Mouse (Mus musculus) ES-E14 (cell line): Measurements from ENCODE around the gene Slc2a13. TPM values are rescaled to one million over a fixed set of nuclear protein-coding genes. Genes with fewer than 3 reads are reported as not detected.

ENCODE experiments used
- DNase-seq: peaks from one replicate; pipeline ENCODE4 v3.0.0-alpha.2; 2013; ENCODE audit warnings: low read depth, low spot score
- H3K27ac ChIP-seq: 2 replicates; pipeline ENCODE4 v1.5.1; 2012; ENCODE audit warnings: low read depth, mild to moderate bottlenecking, low read length, moderate library complexity, mixed read lengths; ENCODE audit not compliant: poor library complexity, insufficient read depth, severe bottlenecking
- H3K36me3 ChIP-seq: 2 replicates; pipeline ENCODE4 v1.6.1; 2012; ENCODE audit warnings: mild to moderate bottlenecking, low read length, moderate library complexity, mixed read lengths; ENCODE audit not compliant: control insufficient read depth, poor library complexity, insufficient read depth, severe bottlenecking
- H3K4me1 ChIP-seq, 2 experiments: fragments of 150-350 bp in 1 of 2; sonication (generic) in 1 of 2; 2 replicates each; pipeline ENCODE4 v1.6.1; 2012; ENCODE audit warnings: low read length in 2 of 2, mild to moderate bottlenecking in 1 of 2, mixed read lengths in 1 of 2; ENCODE audit not compliant: control insufficient read depth in 2 of 2, insufficient read depth in 2 of 2, poor library complexity in 1 of 2
- H3K4me3 ChIP-seq, 2 experiments: fragments of 150-350 bp in 1 of 2; sonication (generic) in 1 of 2; 2 replicates each; pipeline ENCODE4 v1.5.1; 2012; ENCODE audit warnings: low read length in 2 of 2, low read depth in 1 of 2, mild to moderate bottlenecking in 1 of 2, mixed read lengths in 1 of 2; ENCODE audit not compliant: insufficient read depth in 1 of 2, poor library complexity in 1 of 2, severe bottlenecking in 1 of 2
- H3K9ac ChIP-seq: 2 replicates; pipeline ENCODE4 v1.6.1; 2012; ENCODE audit warnings: low read depth, mild to moderate bottlenecking, low read length, mixed read lengths; ENCODE audit not compliant: poor library complexity, insufficient read depth, severe bottlenecking
- H3K9me3 ChIP-seq: fragments of 150-350 bp; sonication (generic); 2 replicates; pipeline ENCODE4 v1.6.1; 2012; ENCODE audit warnings: low read depth, mild to moderate bottlenecking, low read length; ENCODE audit not compliant: control insufficient read depth, insufficient read depth
- CHD2 ChIP-seq: IDR thresholded peaks from 2 replicates; pipeline ENCODE4 v1.6.1; 2014; ENCODE audit warnings: mild to moderate bottlenecking, low read depth, low read length, inconsistent platforms
- HCFC1 ChIP-seq: IDR thresholded peaks from 2 replicates; pipeline ENCODE4 v1.6.1; 2012; ENCODE audit warnings: low read length, inconsistent platforms, borderline replicate concordance; ENCODE audit not compliant: insufficient read depth
- MAFK ChIP-seq: IDR thresholded peaks from 2 replicates; pipeline ENCODE4 v1.6.1; 2014; ENCODE audit warnings: mild to moderate bottlenecking, low read depth, low read length, inconsistent platforms; ENCODE audit not compliant: insufficient read depth
- ZC3H11A ChIP-seq: IDR thresholded peaks from 2 replicates; pipeline ENCODE4 v1.6.1; 2012; ENCODE audit warnings: low read depth, mild to moderate bottlenecking, inconsistent platforms, low read length, borderline replicate concordance
- ZNF384 ChIP-seq: IDR thresholded peaks from 2 replicates; pipeline ENCODE4 v1.6.1; 2012; ENCODE audit warnings: low read depth, low read length, inconsistent platforms
- in situ Hi-C, 2 experiments: fragments of 600-800 bp; cut with MboI; formaldehyde crosslinking; loops; one replicate each; pipeline ENCODE4 v1.15.1; 2025; ENCODE audit warnings: low sequenced_read_pairs in 2 of 2, inconsistent platforms in 1 of 2; ENCODE audit not compliant: unreplicated experiment in 2 of 2
- total RNA-seq: library from RNA; depleted of rRNA; stranded (reverse); fragments of 300-350 nt; gene quantifications from 2 replicates; pipeline ENCODE4 v1.2.3, GENCODE M21; 2012

The Slc2a13 gene
- total RNA-seq, 1 experiment, result 0.13 TPM

DNA sequence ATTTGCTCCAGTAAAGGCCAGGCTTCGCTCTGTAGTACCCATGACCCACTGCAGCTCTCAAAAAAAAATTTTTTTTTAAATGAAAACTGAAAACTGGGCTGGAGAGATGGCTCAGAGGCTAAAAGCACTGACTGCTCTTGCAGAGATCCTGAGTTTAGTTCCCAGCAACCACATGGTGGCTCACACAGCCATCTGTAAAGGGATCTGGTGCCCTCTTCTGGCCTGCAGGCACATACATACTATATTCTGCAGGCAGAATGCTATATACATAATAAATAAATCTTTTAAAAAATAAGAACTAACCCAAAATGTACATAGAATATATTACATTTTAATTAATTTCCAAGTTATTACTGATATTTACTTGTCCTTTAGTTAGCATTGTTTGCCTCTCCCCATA is 234.7 kb downstream of the Slc2a13 start:
- Histone ChIP-seq H3K27ac (no peak overlapping the region), H3K9me3 (no peaks in the 10 kb centered on the region), H3K4me3 (no peak overlapping the region), H3K9ac (no peak overlapping the region), H3K36me3 (no peaks in the 10 kb centered on the region), H3K4me1 (no peaks in the 10 kb centered on the region)
- peak; percentile 2 for DNase-seq
- no peak for TF ChIP-seq CHD2
- no peak for TF ChIP-seq ZNF384
- TF ChIP-seq ZC3H11A, result no peak
- in situ Hi-C loops, result no loop called here

DNA sequence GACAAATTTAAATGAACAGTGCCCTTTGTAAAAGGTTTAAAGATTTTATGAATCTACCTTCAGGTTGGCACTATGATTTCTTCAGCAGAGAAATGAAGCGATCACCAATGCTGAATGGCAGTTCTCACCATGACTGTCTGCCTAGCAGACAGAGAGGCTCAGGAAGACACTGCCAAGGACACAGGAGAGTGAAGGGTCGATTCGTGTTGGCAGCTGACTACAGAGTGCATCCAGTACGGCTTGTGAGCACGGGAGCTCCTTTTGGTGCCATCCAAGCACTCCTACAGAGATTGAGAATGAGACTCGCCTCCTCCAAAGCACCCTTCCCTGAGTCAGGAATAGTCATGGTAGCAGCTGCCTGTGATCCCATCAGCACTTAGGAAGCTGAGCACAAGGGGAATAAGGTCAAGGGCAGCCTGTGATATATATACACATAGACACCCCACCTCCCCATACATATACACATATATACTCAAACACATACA is 238.6 kb downstream of the Slc2a13 start:
- Histone ChIP-seq H3K4me1 (no peaks in the 10 kb centered on the region), H3K4me3 (no peak overlapping the region), H3K27ac (no peak overlapping the region), H3K9ac (no peak overlapping the region), H3K9me3 (no peaks in the 10 kb centered on the region), H3K36me3 (no peaks in the 10 kb centered on the region)
- TF ChIP-seq CHD2 (no peak), HCFC1 (no peak), MAFK (no peak), ZNF384 (no peak), ZC3H11A (no peak)
- DNase-seq, result no peak
- in situ Hi-C loops, result no loop called here

DNA sequence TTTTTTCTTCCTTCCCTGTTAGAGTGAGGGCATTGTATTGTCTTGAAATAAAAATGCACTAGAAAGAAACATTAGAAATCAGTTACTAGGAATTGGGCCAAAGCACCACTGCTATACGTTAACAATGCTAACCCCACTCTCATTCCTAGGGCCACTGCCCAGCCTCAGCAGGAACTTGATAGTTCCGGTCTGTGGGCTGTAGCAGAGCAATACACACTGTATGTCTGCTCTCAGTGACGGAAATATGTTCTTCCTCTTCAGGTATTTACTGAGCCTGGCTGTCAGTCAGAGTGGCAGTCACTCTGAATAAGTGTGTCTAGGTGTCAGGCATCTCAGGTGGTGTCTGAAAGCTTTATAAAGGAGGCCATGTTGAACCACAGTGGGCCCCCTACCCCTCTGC is 245.3 kb downstream of the Slc2a13 start:
- Histone ChIP-seq H3K36me3 (no peaks in the 10 kb centered on the region), H3K27ac (no peak overlapping the region), H3K4me3 (no peak overlapping the region), H3K9me3 (no peaks in the 10 kb centered on the region), H3K9ac (no peak overlapping the region), H3K4me1 (no peaks in the 10 kb centered on the region)
- no peak for TF ChIP-seq ZC3H11A
- TF ChIP-seq CHD2, result no peak
- TF ChIP-seq ZNF384, result no peak
- no peak for TF ChIP-seq MAFK
- no peak for TF ChIP-seq HCFC1
- no peak for DNase-seq
- in situ Hi-C loops, result no loop called here

GRCm38 (mm10) chr15:91327023-91327422 is 246.0 kb downstream of the Slc2a13 start:
- Histone ChIP-seq H3K4me3 (no peak overlapping the region), H3K9ac (no peak overlapping the region), H3K9me3 (no peaks in the 10 kb centered on the region), H3K27ac (no peak overlapping the region), H3K36me3 (no peaks in the 10 kb centered on the region), H3K4me1 (no peaks in the 10 kb centered on the region)
- in situ Hi-C loops, result no loop called here
- TF ChIP-seq ZC3H11A (no peak), ZNF384 (no peak)
- no peak for DNase-seq

DNA sequence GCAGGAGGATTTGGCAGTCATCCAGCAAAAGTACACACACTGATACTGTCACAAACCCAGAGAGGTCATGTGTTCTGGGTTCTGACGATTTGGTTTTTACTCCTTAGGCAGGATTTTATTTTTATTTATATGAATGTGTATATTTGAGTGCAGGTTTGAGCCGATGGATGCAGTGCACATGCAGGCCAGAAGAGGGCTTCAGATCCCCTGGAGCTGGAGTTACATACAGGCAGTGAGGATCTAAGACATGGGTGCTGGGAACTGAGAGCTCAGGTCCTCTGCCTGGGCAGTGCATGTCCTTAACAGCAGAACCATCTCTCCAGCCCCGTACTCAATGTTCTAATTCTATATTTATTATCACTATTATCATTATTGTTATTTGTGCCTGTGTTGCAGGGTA is 253.7 kb downstream of the Slc2a13 start:
- Histone ChIP-seq H3K9ac (no peak overlapping the region), H3K36me3 (no peaks in the 10 kb centered on the region), H3K9me3 (no peaks in the 10 kb centered on the region), H3K4me3 (no peak overlapping the region), H3K4me1 (no peaks in the 10 kb centered on the region), H3K27ac (no peak overlapping the region)
- TF ChIP-seq MAFK, result no peak
- no peak for TF ChIP-seq HCFC1
- TF ChIP-seq ZNF384, result no peak
- no peak for TF ChIP-seq CHD2
- peak; percentile 15 for DNase-seq
- in situ Hi-C loops, result no loop called here
